Mouse (Mus musculus) small intestine, adult 2 months (tissue): Measurements from ENCODE around the gene Sptbn4.

Experiments used
- CTCF ChIP-seq: fragments of 200-500 bp; IDR thresholded peaks from 2 replicates; pipeline ENCODE4 v1.5.1; 2012; ENCODE audit warnings: low read depth, mild to moderate bottlenecking, control low read depth, inconsistent platforms, low read length, moderate library complexity, mixed read lengths; ENCODE audit not compliant: insufficient replicate concordance, insufficient read length; ENCODE audit errors: extremely low read depth
- POLR2A ChIP-seq: fragments of 200-500 bp; IDR thresholded peaks from 2 replicates; pipeline ENCODE4 v1.6.1; 2012; ENCODE audit warnings: low read depth, mild to moderate bottlenecking, control low read depth, inconsistent platforms, low read length, moderate library complexity

DNA sequence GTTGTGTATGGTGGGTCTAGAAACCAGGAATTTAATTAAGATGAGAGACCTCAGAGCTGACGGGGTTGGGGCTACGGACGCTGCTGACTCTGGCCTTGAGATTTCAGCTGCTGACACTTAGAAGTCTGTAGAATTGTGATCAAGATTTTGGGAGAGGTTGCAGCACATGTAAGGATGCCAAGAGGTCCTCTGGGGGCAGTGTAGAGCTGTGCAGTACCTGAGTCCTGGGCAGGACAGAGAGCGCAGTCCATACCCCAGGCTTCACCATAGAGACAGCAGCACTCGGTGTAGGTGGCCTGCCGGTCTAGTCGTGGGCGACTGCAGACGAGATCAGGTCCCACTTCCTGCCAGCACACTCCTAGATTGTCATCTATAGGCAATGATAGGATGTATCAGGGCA is 139.9 kb downstream of the Sptbn4 start:
- TF ChIP-seq CTCF = no peak
- no peak for TF ChIP-seq POLR2A
